Mouse (Mus musculus) embryonic facial prominence, embryonic 12.5 days (tissue): ENCODE data around the gene Prom1. TPM values are rescaled to one million over a fixed set of nuclear protein-coding genes. Genes with fewer than 3 reads are reported as not detected.

Experiments
- ATAC-seq: fragments of 200-750 bp; cut with Nextera tagmentation; 2 replicates; pipeline ENCODE4 v1.8.0; 2017; ENCODE audit not compliant: insufficient number of reproducible peaks, insufficient read depth, low FRiP score, low TSS enrichment
- H3K27ac ChIP-seq: fragments of 300-500 bp; sonication (generic); 2 replicates; pipeline ENCODE4 v1.5.1; 2016; ENCODE audit warnings: mild to moderate bottlenecking
- H3K27me3 ChIP-seq: fragments of 300-500 bp; sonication (generic); 2 replicates; pipeline ENCODE4 v1.6.1; 2016; ENCODE audit warnings: mild to moderate bottlenecking, moderate library complexity
- H3K36me3 ChIP-seq: fragments of 300-500 bp; sonication (generic); 2 replicates; pipeline ENCODE4 v1.6.1; 2016; ENCODE audit warnings: mild to moderate bottlenecking
- H3K4me1 ChIP-seq: fragments of 300-500 bp; sonication (generic); 2 replicates; pipeline ENCODE4 v1.6.1; 2016
- H3K4me2 ChIP-seq: fragments of 300-500 bp; sonication (generic); replicated peaks from 2 replicates; pipeline ENCODE4 v1.6.1; 2016; ENCODE audit warnings: mild to moderate bottlenecking, moderate library complexity
- H3K4me3 ChIP-seq: fragments of 300-500 bp; sonication (generic); 2 replicates; pipeline ENCODE4 v1.5.1; 2016; ENCODE audit warnings: mild to moderate bottlenecking
- H3K9ac ChIP-seq: fragments of 300-500 bp; sonication (generic); 2 replicates; pipeline ENCODE4 v1.6.1; 2016; ENCODE audit warnings: mild to moderate bottlenecking, moderate library complexity
- H3K9me3 ChIP-seq: fragments of 300-500 bp; sonication (generic); 2 replicates; pipeline ENCODE4 v1.6.1; 2016; ENCODE audit warnings: mild to moderate bottlenecking, moderate library complexity
- WGBS: fragments of 180-500 bp; shearing (Covaris S2); methylation state at CpG from one replicate; pipeline ENCODE4 v1.1.7; 2016; 5-methylcytosine and 5-hydroxymethylcytosine counted together
- polyA plus RNA-seq: library from polyadenylated mRNA; unstranded; fragments of >200 nt; fragmentation: Nextera tagmentation; extraction: Ambion mirVana; gene quantifications from 2 replicates; pipeline ENCODE4 v1.2.1, GENCODE M21; 2016

Gene Prom1
- polyA plus RNA-seq, 1 experiment from 2014 or later, result 71.1 TPM

- 91% methylated on average over 8 of the region's 8 CpGs for WGBS
- peaks cover 18% of the 10 kb centered on the region for H3K36me3 ChIP-seq
- no peak overlapping the region for H3K27ac ChIP-seq
- H3K4me3 ChIP-seq, result no peak overlapping the region
- H3K9ac ChIP-seq, result no peak overlapping the region
- H3K4me1 ChIP-seq, result no peaks in the 10 kb centered on the region
- no peak overlapping the region for H3K4me2 ChIP-seq
- H3K9me3 ChIP-seq, result no peaks in the 10 kb centered on the region
- ATAC-seq, result no peak
- H3K27me3 ChIP-seq, result no peaks in the 10 kb centered on the region
These were observed 104.2 kb downstream of the Prom1 start for GRCm38 (mm10) chr5:43997626-43998025.

DNA sequence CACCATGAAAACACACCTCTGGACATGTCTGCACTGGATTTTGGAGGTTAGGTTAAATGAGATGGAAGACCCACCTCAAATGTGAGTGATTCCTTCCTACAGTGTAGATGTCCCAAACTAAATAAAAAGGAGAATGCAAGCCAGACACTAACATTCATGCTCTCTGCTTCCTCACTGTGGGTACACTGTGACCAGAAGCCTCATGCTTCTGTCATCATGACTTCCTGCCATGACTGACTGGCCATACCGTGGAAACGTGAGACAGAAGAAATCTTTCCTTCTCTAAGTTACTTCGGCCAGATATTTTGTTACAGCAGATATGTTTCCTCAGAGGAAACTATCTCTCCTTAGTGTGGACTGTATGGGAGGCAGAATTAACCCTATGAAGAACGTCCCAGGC lies 105.7 kb downstream of the Prom1 start:
- no peak for ATAC-seq
- Histone ChIP-seq H3K4me3 (no peak overlapping the region), H3K9ac (no peak overlapping the region), H3K4me2 (no peak overlapping the region), H3K36me3 (peaks cover 5% of the 10 kb centered on the region; the same call in 1 of the 2 replicates), H3K27ac (no peak overlapping the region), H3K9me3 (no peaks in the 10 kb centered on the region), H3K27me3 (no peaks in the 10 kb centered on the region), H3K4me1 (no peaks in the 10 kb centered on the region)
- WGBS, result 63% methylated on average over 4 of the region's 4 CpGs

DNA sequence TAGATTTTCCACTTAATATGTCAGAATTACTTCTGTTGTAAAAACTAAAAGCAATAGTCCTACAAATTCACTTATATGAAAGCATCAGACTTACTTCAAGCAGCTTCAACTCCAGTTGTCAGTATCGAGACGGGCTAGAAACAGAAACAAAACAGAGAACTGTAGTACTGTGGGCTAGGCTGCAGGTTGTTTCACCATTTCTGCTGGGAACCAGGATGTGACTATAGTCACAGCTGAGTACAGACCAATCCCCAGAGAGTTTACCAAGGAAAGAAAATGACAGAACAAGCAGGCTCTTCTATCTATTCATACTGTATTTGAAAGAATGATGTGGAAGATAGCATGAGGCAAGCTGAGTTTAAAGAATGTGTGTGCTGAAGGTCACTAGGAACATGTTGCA lies 106.9 kb downstream of the Prom1 start:
- ATAC-seq, result no peak
- no peaks in the 10 kb centered on the region for H3K9me3 ChIP-seq
- no peak overlapping the region for H3K27ac ChIP-seq
- 0 out of 2 replicates have a peak, but pooled peaks cover 3% of the 10 kb centered on the region for H3K36me3 ChIP-seq
- H3K4me3 ChIP-seq, result no peak overlapping the region
- WGBS, result 93% methylated on average over 2 of the region's 2 CpGs
- no peaks in the 10 kb centered on the region for H3K27me3 ChIP-seq
- no peaks in the 10 kb centered on the region for H3K4me1 ChIP-seq
- H3K9ac ChIP-seq, result no peak overlapping the region
- H3K4me2 ChIP-seq, result no peak overlapping the region

- H3K9me3 ChIP-seq, result no peaks in the 10 kb centered on the region
- H3K27me3 ChIP-seq, result no peaks in the 10 kb centered on the region
- no peak overlapping the region for H3K9ac ChIP-seq
- no peaks in the 10 kb centered on the region for H3K36me3 ChIP-seq
- ATAC-seq, result no peak
- no peak overlapping the region for H3K27ac ChIP-seq
- no peaks in the 10 kb centered on the region for H3K4me1 ChIP-seq
- H3K4me3 ChIP-seq, result no peak overlapping the region
- 55% methylated on average over 6 of the region's 6 CpGs for WGBS
- H3K4me2 ChIP-seq, result no peak overlapping the region
These were observed 111.5 kb downstream of the Prom1 start for GRCm38 (mm10) chr5:43990316-43990715.

DNA sequence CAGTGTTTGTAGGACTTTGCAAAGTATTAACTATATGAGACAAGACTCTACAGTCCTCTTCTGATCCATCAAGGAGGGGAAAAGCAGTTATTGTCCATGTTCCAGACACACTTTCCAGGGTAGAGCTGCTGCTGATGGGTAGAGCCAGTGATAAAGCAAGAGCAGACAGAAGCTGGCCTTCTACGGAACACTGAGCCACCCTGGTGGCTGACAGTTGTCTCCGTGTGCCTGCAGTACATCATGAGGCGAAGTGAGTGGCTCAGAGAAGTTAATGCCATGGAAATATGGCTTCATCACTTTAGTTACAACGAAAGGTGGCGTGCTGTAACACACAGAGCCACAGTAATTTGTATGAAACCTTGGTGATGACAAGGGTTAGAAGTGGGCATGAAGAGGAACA lies 112.8 kb downstream of the Prom1 start:
- H3K9ac ChIP-seq, result no peak overlapping the region
- H3K27me3 ChIP-seq, result no peaks in the 10 kb centered on the region
- WGBS, result 79% methylated on average over 5 of the region's 5 CpGs
- no peaks in the 10 kb centered on the region for H3K36me3 ChIP-seq
- H3K4me2 ChIP-seq, result no peak overlapping the region
- H3K27ac ChIP-seq, result no peak overlapping the region
- H3K4me3 ChIP-seq, result no peak overlapping the region
- no peak for ATAC-seq
- no peaks in the 10 kb centered on the region for H3K9me3 ChIP-seq
- no peaks in the 10 kb centered on the region for H3K4me1 ChIP-seq

- H3K9me3 ChIP-seq, result no peaks in the 10 kb centered on the region
- no peaks in the 10 kb centered on the region for H3K36me3 ChIP-seq
- H3K27me3 ChIP-seq, result no peaks in the 10 kb centered on the region
- H3K4me3 ChIP-seq, result no peak overlapping the region
- no peak overlapping the region for H3K9ac ChIP-seq
- no peak overlapping the region for H3K4me2 ChIP-seq
- ATAC-seq, result no peak
- H3K27ac ChIP-seq, result no peak overlapping the region
- no peaks in the 10 kb centered on the region for H3K4me1 ChIP-seq
These were observed 115.6 kb downstream of the Prom1 start for GRCm38 (mm10) chr5:43986212-43986611.

DNA sequence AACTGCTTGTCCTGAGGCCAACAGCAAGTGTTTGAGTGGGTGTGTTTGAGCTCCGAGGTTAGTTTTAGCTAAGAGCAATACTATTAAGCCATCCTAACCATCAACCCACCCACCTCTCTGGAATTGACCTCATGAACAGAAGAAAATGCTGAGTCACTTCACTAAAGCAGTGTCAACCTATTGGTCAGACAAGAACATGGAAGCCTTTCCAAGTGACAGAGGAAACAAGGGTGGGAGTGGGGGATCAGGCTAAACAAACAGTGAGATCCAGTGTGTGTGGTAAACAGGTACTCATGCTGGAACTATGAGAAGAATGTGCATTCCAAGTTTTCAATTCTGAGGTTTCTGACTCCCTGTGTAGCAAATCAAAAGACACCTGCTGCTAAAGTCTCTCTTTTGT lies 118.9 kb downstream of the Prom1 start:
- Histone ChIP-seq H3K4me3 (no peak overlapping the region), H3K9me3 (no peaks in the 10 kb centered on the region), H3K36me3 (no peaks in the 10 kb centered on the region), H3K4me2 (no peak overlapping the region), H3K27ac (no peak overlapping the region), H3K9ac (no peak overlapping the region), H3K4me1 (no peaks in the 10 kb centered on the region), H3K27me3 (no peaks in the 10 kb centered on the region)
- no peak for ATAC-seq
- 63% methylated on average over 1 of the region's 1 CpGs for whole genome bisulfite sequencing

- Histone ChIP-seq H3K36me3 (no peaks in the 10 kb centered on the region), H3K27ac (no peak within 1 kb of the TSS), H3K4me2 (no peak within 1 kb of the TSS), H3K9me3 (no peaks in the 10 kb centered on the region), H3K9ac (no peak within 1 kb of the TSS), H3K27me3 (no peaks in the 10 kb centered on the region), H3K4me1 (no peaks in the 10 kb centered on the region), H3K4me3 (no peak within 1 kb of the TSS)
- ATAC-seq, result no peak
- WGBS, result 43% methylated on average over 4 of the region's 4 CpGs
These were observed 120.2 kb downstream of the Prom1 start, which contains the start of gene Fgfbp1 for GRCm38 (mm10) chr5:43981620-43982019. Gene Fgfbp1 (minus strand): TSS chr5:43981779.

GRCm38 (mm10) chr5:43980397-43980796 lies 121.4 kb downstream of the Prom1 start:
- H3K4me3 ChIP-seq, result no peak overlapping the region
- H3K4me2 ChIP-seq, result no peak overlapping the region
- no peaks in the 10 kb centered on the region for H3K9me3 ChIP-seq
- no peaks in the 10 kb centered on the region for H3K4me1 ChIP-seq
- H3K27ac ChIP-seq, result no peak overlapping the region
- no peak for ATAC-seq
- no peak overlapping the region for H3K9ac ChIP-seq
- H3K36me3 ChIP-seq, result no peaks in the 10 kb centered on the region
- no peaks in the 10 kb centered on the region for H3K27me3 ChIP-seq
- 73% methylated on average over 2 of the region's 2 CpGs for WGBS

DNA sequence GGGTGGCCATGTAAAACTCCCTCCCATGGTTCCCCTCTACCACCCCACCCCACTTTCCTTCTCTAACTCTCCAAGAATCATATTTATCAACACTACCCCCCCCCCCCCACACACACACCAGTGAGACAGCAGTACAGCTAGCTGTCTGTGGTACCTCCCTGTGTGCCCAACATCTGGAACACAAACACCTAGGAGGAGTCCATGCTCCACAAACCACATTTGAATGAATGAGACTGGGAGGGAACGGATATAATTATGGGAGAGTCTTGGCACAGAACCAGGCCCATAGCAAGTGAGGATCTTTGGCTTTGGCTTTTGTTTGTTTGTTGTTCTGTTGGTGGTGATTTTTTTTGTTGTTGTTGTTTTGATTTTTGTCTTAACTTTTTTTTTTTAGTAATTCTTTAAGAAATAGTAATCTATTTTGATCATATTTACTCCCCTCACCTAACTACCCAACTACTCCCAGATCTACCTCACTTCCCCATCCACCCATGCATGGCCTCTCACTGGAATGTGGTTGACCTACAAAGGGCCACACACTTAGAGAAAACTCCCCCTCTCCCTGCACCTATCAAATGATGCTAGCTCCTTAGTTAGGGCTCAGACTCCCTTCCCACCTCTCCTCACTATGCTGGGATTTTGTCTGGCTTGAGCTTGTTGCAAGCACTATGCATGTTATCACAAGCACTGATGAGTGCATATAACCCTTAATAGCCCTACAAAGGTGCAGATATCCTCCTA lies 124.8 kb downstream of the Prom1 start:
- no peak overlapping the region for H3K4me3 ChIP-seq
- H3K9ac ChIP-seq, result no peak overlapping the region
- H3K4me1 ChIP-seq, result no peaks in the 10 kb centered on the region
- no peak for ATAC-seq
- H3K27me3 ChIP-seq, result no peaks in the 10 kb centered on the region
- no peak overlapping the region for H3K27ac ChIP-seq
- WGBS, result 89% methylated on average over 1 of the region's 1 CpGs
- no peaks in the 10 kb centered on the region for H3K36me3 ChIP-seq
- no peak overlapping the region for H3K4me2 ChIP-seq
- H3K9me3 ChIP-seq, result no peaks in the 10 kb centered on the region

DNA sequence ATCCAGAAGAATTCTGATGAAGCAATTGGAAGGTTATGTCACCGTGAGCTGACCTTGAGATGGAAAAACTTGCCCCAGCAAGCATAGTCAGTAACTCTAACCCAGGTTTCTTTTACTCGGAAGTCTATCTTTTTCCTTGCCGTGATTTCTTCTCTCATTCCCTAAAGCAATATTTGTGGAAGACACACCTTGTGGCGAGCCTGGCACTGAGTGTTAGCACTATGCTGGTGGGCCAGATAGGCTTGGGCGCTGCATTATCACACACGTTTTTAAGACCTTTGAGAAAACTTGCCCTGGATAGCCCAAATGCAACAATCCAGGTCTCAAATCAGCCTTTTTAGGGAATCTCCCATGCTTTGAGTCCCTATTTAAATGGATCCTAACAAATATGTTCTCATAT lies 127.7 kb downstream of the Prom1 start:
- no peaks in the 10 kb centered on the region for H3K36me3 ChIP-seq
- H3K4me1 ChIP-seq, result no peaks in the 10 kb centered on the region
- H3K4me2 ChIP-seq, result no peak overlapping the region
- ATAC-seq, result no peak
- no peak overlapping the region for H3K4me3 ChIP-seq
- no peak overlapping the region for H3K9ac ChIP-seq
- H3K27me3 ChIP-seq, result no peaks in the 10 kb centered on the region
- no peaks in the 10 kb centered on the region for H3K9me3 ChIP-seq
- H3K27ac ChIP-seq, result no peak overlapping the region
- WGBS, result 85% methylated on average over 6 of the region's 6 CpGs

DNA sequence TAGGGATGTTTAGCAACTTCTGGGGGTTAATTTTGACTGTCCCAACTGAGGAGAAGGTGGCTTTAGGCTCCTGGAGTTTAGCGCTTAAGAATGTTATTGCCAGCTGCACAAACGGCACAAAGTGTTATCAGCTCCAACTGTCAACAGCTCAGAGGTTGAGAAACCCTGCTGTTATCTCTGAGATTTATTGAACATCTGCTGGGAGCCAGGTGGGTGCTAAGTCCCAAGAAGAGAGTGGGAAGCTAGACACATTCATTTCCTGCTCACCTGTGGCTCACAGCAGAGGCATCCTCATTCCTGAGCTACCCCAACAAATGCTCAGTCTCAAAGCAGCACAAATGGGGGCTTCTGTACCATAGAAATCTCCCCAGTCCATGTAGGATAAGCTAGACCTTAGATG lies 130.7 kb downstream of the Prom1 start:
- no peak overlapping the region for H3K9ac ChIP-seq
- no peak for ATAC-seq
- 75% methylated on average over 2 of the region's 2 CpGs for WGBS

More for the DNA sequence above, 130.7 kb downstream of the Prom1 start:
- H3K4me1 ChIP-seq, result no peaks in the 10 kb centered on the region
- no peaks in the 10 kb centered on the region for H3K27me3 ChIP-seq
- H3K27ac ChIP-seq, result no peak overlapping the region
- no peaks in the 10 kb centered on the region for H3K9me3 ChIP-seq
- no peak overlapping the region for H3K4me2 ChIP-seq
- H3K36me3 ChIP-seq, result no peaks in the 10 kb centered on the region
- no peak overlapping the region for H3K4me3 ChIP-seq
